Mouse (Mus musculus) adipose tissue, adult 10 weeks (tissue): ENCODE results near the gene Cmtr1. TPM values are rescaled to one million over a fixed set of nuclear protein-coding genes. Genes with fewer than 3 reads are reported as not detected.

Experiments used
- polyA plus RNA-seq: library from polyadenylated mRNA; stranded (reverse); fragments of 350-450 nt; fragmentation: Illumina TruSeq; extraction: RNeasy Lipid Tissue Mini Kit (QIAGEN cat#74804); gene quantifications from one replicate; pipeline ENCODE4 v1.2.3, GENCODE M21; 2014; ENCODE audit warnings: low read depth, low replicate concordance

Cmtr1 gene
- polyA plus RNA-seq, result 39.2 TPM

GRCm38 (mm10) chr17:29660076-29660761 lies at the start of gene Cmtr1:
TSS of gene Cmtr1 (plus strand) at chr17:29660595.

GRCm38 (mm10) chr17:29614115-29615023 lies 46.0 kb upstream of the Cmtr1 start, which contains the start of the genes Rnf8 and Gm28043:
TSS of gene Rnf8 (plus strand) at chr17:29614790.
TSS of gene Gm28043 (plus strand) at chr17:29614876.

GRCm38 (mm10) chr17:29716732-29717445 lies 56.5 kb downstream of the Cmtr1 start, which contains the start of gene Ccdc167:
TSS of gene Ccdc167 (minus strand) at chr17:29717044.

Other genes starting within 250 kb of the Cmtr1 start
- 13.0 TPM for gene Pim1, start 169.8 kb upstream of the Cmtr1 start, polyA plus RNA-seq
- gene Gm17657, start 111.0 kb upstream of the Cmtr1 start, polyA plus RNA-seq, result not detected
- gene Tbc1d22b, start 110.8 kb upstream of the Cmtr1 start, polyA plus RNA-seq, result 13.8 TPM
- 1.1 TPM for gene Tmem217, start 108.2 kb upstream of the Cmtr1 start, polyA plus RNA-seq
- gene Rnf8, start 45.8 kb upstream of the Cmtr1 start, polyA plus RNA-seq, result 32.9 TPM
- gene Gm28043, start 45.7 kb upstream of the Cmtr1 start, polyA plus RNA-seq, result 2.2 TPM
- gene Ccdc167, start 56.4 kb downstream of the Cmtr1 start, polyA plus RNA-seq, result 8.7 TPM